Mouse (Mus musculus): ENCODE results near the gene Prdm5. TPM values are rescaled to one million over a fixed set of nuclear protein-coding genes. Genes with fewer than 3 reads are reported as not detected.

The Prdm5 gene
- polyA plus RNA-seq, 1 experiment from 2014 or later: 19.8 TPM

Other genes starting within 250 kb of the Prdm5 start
- 6.2 and 11.5 TPM in 2 replicates for gene Ndnf, start 107.4 kb upstream of the Prdm5 start, polyA plus RNA-seq (2014; fragmentation: Nextera tagmentation; extraction: Ambion mirVana)
- not detected in 2 replicates for gene 4930544G11Rik, start 173.6 kb downstream of the Prdm5 start, polyA plus RNA-seq (2014; fragmentation: Nextera tagmentation; extraction: Ambion mirVana)